Mouse (Mus musculus) liver, postnatal 0 days (tissue): ENCODE results near the gene Ky.
A peak's percentile ranks its signal among the peaks of the same experiment; 100 is the strongest.

Source experiments
- CTCF ChIP-seq: sonication (generic); IDR thresholded peaks from 2 replicates; pipeline ENCODE4 v1.5.1; 2016; ENCODE audit warnings: antibody characterized with exemption, low read depth
- EP300 ChIP-seq: IDR thresholded peaks from 2 replicates; pipeline ENCODE4 v1.6.1; 2016; ENCODE audit warnings: antibody characterized with exemption, low read depth, mild to moderate bottlenecking

GRCm38 (mm10) chr9:102492031-102492795, 13.3 kb upstream of the Ky start:
- peak; percentile 47 for TF ChIP-seq CTCF
- no peak for TF ChIP-seq EP300
